Mouse (Mus musculus) thymus, postnatal 10 days (tissue): Measurements from ENCODE around the gene Gm20388.
A peak's percentile ranks its signal among the peaks of the same experiment; 100 is the strongest.
"Not testable (repeated sequence)": the region's sequence is repeated elsewhere in the genome, so short reads cannot be mapped to it uniquely, and the experiment has no call there.

Source experiments
- DNase-seq, 2 experiments: peaks; one replicate each; pipeline ENCODE4 v3.0.0; 2021; ENCODE audit warnings: low spot score in 2 of 2

Gm20388 gene

GRCm38 (mm10) chr8:123536242-123536989, 3625.8 kb downstream of the Gm20388 start:
- no peak for DNase-seq

GRCm38 (mm10) chr8:123536990-123537380, 3626.3 kb downstream of the Gm20388 start:
- no peak for DNase-seq

- DNase-seq, result peak in 1 of 2 experiments; percentile 29
These were observed 3627.0 kb downstream of the Gm20388 start for GRCm38 (mm10) chr8:123537641-123538040.

GRCm38 (mm10) chr8:123564221-123564620, 3653.6 kb downstream of the Gm20388 start:
- DNase-seq, result not testable (repeated sequence)

- DNase-seq, result peak; percentile 4 to 14
These were observed 3664.7 kb downstream of the Gm20388 start for GRCm38 (mm10) chr8:123575386-123575785.

GRCm38 (mm10) chr8:123600666-123601172, 3690.1 kb downstream of the Gm20388 start:
- peak in 1 of 2 experiments; percentile 5 for DNase-seq

- not testable (repeated sequence) for DNase-seq
These were observed 3690.8 kb downstream of the Gm20388 start for GRCm38 (mm10) chr8:123601457-123601856.

GRCm38 (mm10) chr8:123612652-123613051, 3702.0 kb downstream of the Gm20388 start:
- not testable (repeated sequence) for DNase-seq

- DNase-seq, result not testable (repeated sequence)
These were observed 3712.9 kb downstream of the Gm20388 start for GRCm38 (mm10) chr8:123623523-123623922.

GRCm38 (mm10) chr8:123624274-123624673, 3713.6 kb downstream of the Gm20388 start:
- no peak for DNase-seq

GRCm38 (mm10) chr8:123624702-123625101, 3714.1 kb downstream of the Gm20388 start:
- no peak for DNase-seq

GRCm38 (mm10) chr8:123625717-123626116, 3715.1 kb downstream of the Gm20388 start:
- no peak for DNase-seq

- DNase-seq, result no peak
These were observed 3716.9 kb downstream of the Gm20388 start for GRCm38 (mm10) chr8:123627410-123628147.

GRCm38 (mm10) chr8:123628253-123628967, 3717.8 kb downstream of the Gm20388 start:
- peak; percentile 7 to 47 for DNase-seq

GRCm38 (mm10) chr8:123628968-123629755, 3718.5 kb downstream of the Gm20388 start:
- DNase-seq, result peak in 1 of 2 experiments; percentile 51

- no peak for DNase-seq
These were observed 3719.4 kb downstream of the Gm20388 start for GRCm38 (mm10) chr8:123630058-123630457.

GRCm38 (mm10) chr8:123630841-123631251, 3720.2 kb downstream of the Gm20388 start:
- DNase-seq, result no peak

- DNase-seq, result not testable (repeated sequence)
These were observed 3721.1 kb downstream of the Gm20388 start for GRCm38 (mm10) chr8:123631746-123632145.

- DNase-seq, result no peak
These were observed 3721.6 kb downstream of the Gm20388 start for GRCm38 (mm10) chr8:123632257-123632656.

GRCm38 (mm10) chr8:123633801-123634200, 3723.2 kb downstream of the Gm20388 start:
- no peak for DNase-seq
